Mouse (Mus musculus) erythroblast, adult 5-6 weeks (primary cell): ENCODE data around the gene Kctd6. TPM values are rescaled to one million over a fixed set of nuclear protein-coding genes. Genes with fewer than 3 reads are reported as not detected.
"Not testable (repeated sequence)": the region's sequence is repeated elsewhere in the genome, so short reads cannot be mapped to it uniquely, and the experiment has no call there.

Source experiments
- ATAC-seq: replicated peaks from 2 replicates; pipeline ENCODE4 v1.8.0; 2016; ENCODE audit warnings: moderate number of reproducible peaks, mild to moderate bottlenecking, moderate TSS enrichment, inconsistent platforms; ENCODE audit not compliant: poor library complexity, low FRiP score, severe bottlenecking
- total RNA-seq, 2 experiments: library from RNA; stranded (forward) in 1 of 2; stranded (reverse) in 1 of 2; fragments of 150-400 nt in 1 of 2; fragments of 200-764, 138-1000 nt in 1 of 2; gene quantifications; 2 replicates each; pipeline versions ENCODE4 v1.2.3 to v1.2.4; 2015 to 2017; ENCODE audit warnings: low replicate concordance in 2 of 2

Kctd6 gene
- total RNA-seq, 2 experiments from 2014 or later: 1.2 to 6.6 TPM

DNA sequence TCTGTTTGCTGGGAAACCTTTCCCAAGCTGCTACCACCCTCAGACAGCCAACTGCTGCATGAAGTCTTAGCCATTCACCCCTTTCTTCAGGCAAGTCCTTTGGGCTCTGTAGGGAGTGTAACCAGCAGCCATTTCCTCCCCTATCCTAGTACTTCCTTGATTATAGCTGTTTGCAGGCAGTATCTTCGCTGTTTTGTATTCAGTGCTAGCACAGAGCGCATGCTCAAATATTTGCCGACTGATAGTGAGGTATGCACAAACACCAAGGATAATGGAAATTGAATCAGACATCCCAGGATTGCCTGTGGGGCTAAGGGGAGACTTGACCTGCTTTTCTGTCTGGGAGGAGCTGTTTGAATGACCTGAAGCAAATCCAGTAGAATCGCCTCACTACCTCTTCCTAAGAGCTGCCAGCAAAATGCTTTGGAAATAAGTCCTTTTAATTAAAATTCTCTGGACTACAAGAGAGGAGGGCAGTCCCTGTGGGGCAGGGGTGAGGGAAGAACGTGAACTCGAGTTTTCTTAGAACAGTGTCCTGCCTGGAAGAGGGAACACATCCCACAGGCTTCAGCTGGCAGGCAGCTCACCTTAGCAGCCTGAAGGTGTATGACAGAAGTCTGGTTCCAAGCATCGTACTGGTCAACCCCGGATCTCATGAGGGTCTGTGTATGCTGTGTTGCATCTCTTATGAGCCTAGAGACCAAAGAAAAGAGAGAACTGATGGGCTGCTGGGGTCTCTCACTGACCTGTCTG is 29.4 kb downstream of the Kctd6 start:
- no peak for ATAC-seq

DNA sequence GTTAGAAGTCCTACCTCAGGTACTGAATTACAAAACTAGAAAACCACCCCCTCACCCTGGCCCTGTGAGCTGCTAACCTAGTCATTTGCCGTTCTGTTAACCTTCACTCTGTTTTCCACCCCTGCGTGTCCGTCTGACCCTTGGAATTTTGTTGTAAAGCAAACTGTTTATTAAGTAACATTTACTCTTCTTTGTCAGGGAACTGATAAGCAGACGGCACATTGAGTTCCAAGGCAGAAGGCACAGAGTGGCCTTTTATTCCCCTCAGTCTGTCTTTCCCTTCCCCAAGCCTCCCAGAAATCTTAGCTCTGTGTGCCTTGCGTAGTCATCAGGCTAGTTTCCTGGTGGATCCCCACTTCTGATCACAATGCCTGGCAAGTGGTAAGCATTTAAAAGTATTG is 30.3 kb downstream of the Kctd6 start:
- no peak for ATAC-seq

GRCm38 (mm10) chr14:8246878-8247277 is 32.9 kb downstream of the Kctd6 start:
- no peak for ATAC-seq

- ATAC-seq: no peak
Measured at GRCm38 (mm10) chr14:8249206-8249605, 35.3 kb downstream of the Kctd6 start.

DNA sequence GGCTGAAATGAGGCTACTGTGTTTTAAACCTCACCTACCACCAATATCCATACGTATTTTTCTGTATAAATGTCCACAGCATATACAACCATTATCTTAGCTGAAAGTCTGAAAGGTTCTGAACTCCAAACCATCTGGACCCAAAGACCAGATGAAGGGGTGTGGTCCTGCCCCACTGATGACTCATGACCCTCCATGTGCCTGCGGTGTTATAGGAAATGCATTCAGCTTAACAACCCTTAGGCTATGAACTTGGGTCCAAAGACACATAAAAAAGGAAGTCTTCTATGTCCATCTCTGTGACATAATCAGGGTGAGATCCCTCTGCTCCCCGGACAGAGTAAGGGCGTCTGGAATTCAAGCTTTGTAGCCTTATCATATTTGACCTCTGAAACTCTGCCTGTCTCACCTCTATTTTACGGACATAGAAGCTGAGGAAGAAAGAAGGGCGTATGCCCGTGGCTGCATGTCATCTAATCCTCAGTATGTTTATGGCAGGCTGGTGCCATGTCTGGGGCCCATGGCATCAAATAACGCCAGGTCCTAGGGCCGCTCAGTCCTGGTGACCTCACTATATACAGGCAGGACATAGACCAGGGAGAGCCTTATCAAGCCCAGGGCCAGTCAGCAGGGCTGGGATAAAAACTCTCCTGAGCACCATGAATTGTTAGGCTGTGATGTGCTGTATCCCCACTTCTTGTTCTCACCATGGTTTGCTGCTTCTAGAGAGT is 36.4 kb downstream of the Kctd6 start:
- ATAC-seq: no peak

DNA sequence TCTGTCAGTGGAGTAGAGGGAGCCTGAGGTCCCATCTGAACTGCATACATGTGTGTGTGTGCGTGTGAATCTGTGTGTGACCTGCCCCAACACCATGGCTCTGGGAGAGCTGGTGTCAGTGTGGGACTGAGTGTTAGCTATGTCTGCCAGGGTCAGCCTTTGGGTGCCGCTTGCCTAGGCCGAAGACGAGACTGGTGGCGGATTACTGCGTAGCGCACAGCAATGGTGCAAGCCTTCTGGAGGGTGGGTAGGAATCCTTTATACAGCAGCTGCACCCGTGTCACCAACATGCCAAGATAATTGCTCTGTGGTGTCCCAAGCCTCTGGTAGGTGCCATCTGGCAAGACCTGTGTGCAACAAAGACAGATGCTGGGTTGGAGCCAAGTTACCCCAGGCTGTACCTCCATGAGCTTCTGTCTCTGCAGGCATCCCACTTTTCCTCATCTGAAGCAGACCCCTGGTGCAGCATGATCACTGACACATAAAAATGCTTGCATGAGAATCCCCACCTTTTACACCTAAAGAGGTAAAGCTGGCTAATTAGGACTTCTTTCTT is 37.5 kb downstream of the Kctd6 start:
- ATAC-seq: no peak

GRCm38 (mm10) chr14:8255076-8255729 is 41.3 kb downstream of the Kctd6 start:
- ATAC-seq: no peak

- no peak for ATAC-seq
Measured at GRCm38 (mm10) chr14:8256072-8256471, 42.1 kb downstream of the Kctd6 start.

DNA sequence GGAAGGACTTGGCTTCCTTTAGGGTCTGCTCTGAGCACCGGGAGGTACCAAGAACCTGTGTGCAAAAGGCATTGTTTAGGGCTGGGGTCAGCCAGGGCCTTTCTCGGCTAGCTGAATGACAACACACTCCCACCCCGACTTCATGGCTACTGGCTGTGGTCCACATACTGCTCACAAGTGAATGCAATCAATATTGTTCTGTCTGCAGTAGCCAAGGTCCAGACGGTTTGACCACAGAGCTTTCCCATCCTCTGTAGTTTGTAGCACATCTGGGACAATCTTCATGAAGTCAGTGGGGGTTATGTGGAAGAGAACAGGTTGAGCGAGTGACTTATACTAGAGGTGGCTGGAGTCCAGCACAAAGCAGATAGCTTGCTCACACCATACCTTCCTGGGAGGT is 42.9 kb downstream of the Kctd6 start:
- ATAC-seq: no peak

GRCm38 (mm10) chr14:8257521-8258334 is 43.8 kb downstream of the Kctd6 start:
- ATAC-seq: no peak

- ATAC-seq: no peak
Measured at GRCm38 (mm10) chr14:8258335-8258627, 44.3 kb downstream of the Kctd6 start.

GRCm38 (mm10) chr14:8258752-8259151 is 44.8 kb downstream of the Kctd6 start:
- no peak for ATAC-seq

DNA sequence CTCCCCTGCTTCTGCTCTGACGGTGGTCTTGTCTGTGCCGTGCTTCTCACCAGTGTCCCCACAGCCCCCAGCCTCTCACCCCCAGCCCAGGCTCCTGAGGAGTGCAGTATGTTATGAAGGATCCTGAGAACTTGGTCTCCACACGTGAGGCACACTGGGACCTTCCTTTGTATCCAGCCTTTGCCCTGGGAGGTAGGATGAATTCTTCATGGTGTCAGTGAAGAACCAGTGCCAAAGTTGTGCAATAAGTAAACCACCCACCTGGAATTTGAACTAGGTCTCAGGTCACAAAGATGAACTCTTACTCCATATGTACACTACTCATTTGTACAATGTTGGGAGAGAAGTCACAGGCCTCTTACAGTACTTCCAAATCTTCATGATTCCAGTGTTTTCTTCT is 45.2 kb downstream of the Kctd6 start, which contains the start of gene Acox2:
Gene Acox2, minus strand, starts transcription at position 188 of the 400 bp plus-strand sequence.
- no peak for ATAC-seq

DNA sequence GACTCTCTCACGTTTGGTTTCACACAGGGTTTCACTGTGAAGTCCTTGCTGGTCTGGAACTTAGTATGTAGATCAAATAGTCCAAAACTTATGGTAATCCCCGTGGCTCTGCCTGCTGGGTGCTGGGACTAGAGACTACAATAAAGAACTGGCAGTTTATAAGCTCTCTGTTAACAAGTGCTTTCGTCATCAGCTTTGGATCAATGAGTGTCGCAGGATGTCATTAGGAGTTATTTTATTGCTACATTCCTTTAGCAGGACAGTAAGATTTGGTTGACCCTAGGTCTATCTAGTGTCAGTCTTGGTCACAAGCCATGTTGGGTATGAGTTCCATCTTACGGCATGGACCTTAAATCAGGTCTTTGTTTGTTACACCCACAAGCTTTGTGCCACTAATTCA is 46.3 kb downstream of the Kctd6 start:
- no peak for ATAC-seq

DNA sequence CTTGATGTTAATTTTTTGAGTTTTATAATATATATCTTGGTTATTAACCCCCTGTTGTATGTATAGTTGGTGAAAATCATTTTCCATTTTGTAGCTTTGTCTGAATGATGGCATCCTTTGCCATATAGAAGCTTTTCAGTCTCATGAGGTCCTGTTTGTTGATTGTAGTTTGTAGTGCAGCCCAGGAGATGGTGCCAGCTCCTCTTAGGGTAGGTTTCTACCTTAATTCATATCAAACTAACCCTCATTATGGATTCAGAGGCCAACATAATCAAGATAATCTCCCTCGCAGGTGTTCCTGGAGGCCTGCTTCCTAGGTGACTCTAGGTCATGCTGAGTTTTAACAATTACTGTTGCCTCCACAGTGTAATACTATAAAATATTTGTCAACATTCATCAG is 48.3 kb downstream of the Kctd6 start:
- no peak for ATAC-seq

DNA sequence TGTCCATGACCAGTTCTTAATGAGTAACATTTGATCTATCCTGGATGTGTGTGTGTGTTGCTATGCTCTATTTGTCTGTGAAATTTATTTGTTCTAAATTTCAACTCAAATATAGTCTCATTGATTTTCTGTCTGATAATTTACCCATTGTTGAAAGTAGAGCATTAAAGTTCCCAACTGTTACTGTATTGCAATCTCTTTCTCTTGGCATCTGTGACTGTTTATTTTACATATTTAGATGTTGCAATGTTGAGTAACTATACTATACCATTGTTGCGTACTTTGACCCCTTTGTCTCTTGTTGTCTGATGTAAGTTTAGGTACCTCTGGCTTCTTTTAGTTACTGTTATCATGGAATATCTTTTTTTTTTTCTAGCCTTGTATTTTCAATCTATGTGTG is 50.4 kb downstream of the Kctd6 start:
- ATAC-seq: no peak

- not testable (repeated sequence) for ATAC-seq
Measured at GRCm38 (mm10) chr14:8271281-8271680, 57.3 kb downstream of the Kctd6 start.
